Mouse (Mus musculus) liver, adult 2 months (tissue): Measurements from ENCODE around the gene Dcxr.

ENCODE experiments used
- CTCF ChIP-seq: fragments of 200-500 bp; IDR thresholded peaks from 2 replicates; pipeline ENCODE4 v1.5.1; 2011; ENCODE audit warnings: low read depth, low read length, control low read depth
- POLR2A ChIP-seq: fragments of 200-500 bp; IDR thresholded peaks from 2 replicates; pipeline ENCODE4 v1.6.1; 2011; ENCODE audit warnings: low read length, control low read depth; ENCODE audit not compliant: insufficient read depth; ENCODE audit errors: extremely low read depth

- TF ChIP-seq CTCF (no peak), POLR2A (no peak)
Measured at GRCm38 (mm10) chr11:120744121-120744701, 17.1 kb upstream of the Dcxr start.
